Mouse (Mus musculus) left cerebral cortex, adult 2 months (tissue): Measurements from ENCODE around the gene Slc35d1. TPM values are rescaled to one million over a fixed set of nuclear protein-coding genes. Genes with fewer than 3 reads are reported as not detected.
A peak's percentile ranks its signal among the peaks of the same experiment; 100 is the strongest.
"Not testable (repeated sequence)": the region's sequence is repeated elsewhere in the genome, so short reads cannot be mapped to it uniquely, and the experiment has no call there.

ENCODE experiments used
- DNase-seq, 2 experiments: peaks; one replicate each; pipeline ENCODE4 v3.0.0; 2021 to 2022; ENCODE audit warnings: low spot score in 2 of 2, mixed read lengths in 1 of 2; ENCODE audit errors: extremely low spot score in 1 of 2
- H3K27ac ChIP-seq: fragments of 200-600 bp; 2 replicates; pipeline ENCODE4 v1.8.1; 2022
- H3K4me3 ChIP-seq: fragments of 200-600 bp; 2 replicates; pipeline ENCODE4 v1.8.1; 2022
- CTCF ChIP-seq: fragments of 200-600 bp; IDR thresholded peaks from 2 replicates; pipeline ENCODE4 v1.8.1; 2022; ENCODE audit warnings: antibody characterized with exemption, mild to moderate bottlenecking, moderate library complexity
- intact Hi-C: fragments of 180-260 bp; cut with DNase I; formaldehyde crosslinking; loops from one replicate; pipeline ENCODE4 v1.15.1; 2025
- total RNA-seq, 2 experiments: library from RNA; stranded (reverse); gene quantifications; 2 replicates each; pipeline ENCODE4 v1.2.3; 2021

Gene Slc35d1
- total RNA-seq, 2 experiments from 2014 or later = 12.7 to 12.8 TPM

- peak; percentile 44 to 50 for DNase-seq
- TF ChIP-seq CTCF = no peak
- Histone ChIP-seq H3K4me3 (no peak overlapping the region), H3K27ac (peak overlapping the region; percentile 78)
- intact Hi-C loops = loop anchor here (2.0 kb wide), 1 partner anchor 36 kb away; the partner anchor contains the start of gene Slc35d1
These were observed 36.2 kb downstream of the Slc35d1 start for GRCm38 (mm10) chr4:103178635-103179318.

GRCm38 (mm10) chr4:103177681-103178080 lies 37.3 kb downstream of the Slc35d1 start:
- TF ChIP-seq CTCF = no peak
- H3K27ac ChIP-seq = peak overlapping the region; percentile 78
- intact Hi-C loops = loop anchor here (2.0 kb wide), 1 partner anchor 37 kb away; the partner anchor contains the start of gene Slc35d1

GRCm38 (mm10) chr4:103174001-103174400 lies 41.0 kb downstream of the Slc35d1 start:
- no peak overlapping the region for H3K27ac ChIP-seq
- TF ChIP-seq CTCF = no peak
- no peak overlapping the region for H3K4me3 ChIP-seq
- no peak for DNase-seq
- intact Hi-C loops = no loop called here

More at GRCm38 (mm10) chr4:103177681-103178080, 37.3 kb downstream of the Slc35d1 start:
- no peak overlapping the region for H3K4me3 ChIP-seq
- no peak for DNase-seq

- Histone ChIP-seq H3K4me3 (no peak overlapping the region), H3K27ac (no peak overlapping the region)
- TF ChIP-seq CTCF = no peak
- DNase-seq = no peak
- intact Hi-C loops = no loop called here
These were observed 41.5 kb downstream of the Slc35d1 start for GRCm38 (mm10) chr4:103173507-103173906.

GRCm38 (mm10) chr4:103171256-103171655 lies 43.7 kb downstream of the Slc35d1 start:
- no peak for TF ChIP-seq CTCF
- Histone ChIP-seq H3K27ac (peak overlapping the region; percentile 73), H3K4me3 (no peak overlapping the region)
- intact Hi-C loops = no loop called here
- no peak for DNase-seq

- H3K27ac ChIP-seq, H3K4me3 ChIP-seq, DNase-seq, intact Hi-C loops: not testable (repeated sequence)
These were observed 48.8 kb downstream of the Slc35d1 start for GRCm38 (mm10) chr4:103166198-103166597.

GRCm38 (mm10) chr4:103158781-103159180 lies 56.2 kb downstream of the Slc35d1 start:
- TF ChIP-seq CTCF = no peak
- no peak for DNase-seq
- intact Hi-C loops = no loop called here
- Histone ChIP-seq H3K27ac (no peak overlapping the region), H3K4me3 (no peak overlapping the region)

GRCm38 (mm10) chr4:103151946-103152345 lies 63.0 kb downstream of the Slc35d1 start:
- no peak for DNase-seq
- intact Hi-C loops = no loop called here
- no peak for TF ChIP-seq CTCF
- Histone ChIP-seq H3K4me3 (no peak overlapping the region), H3K27ac (no peak overlapping the region)

GRCm38 (mm10) chr4:103146339-103146738 lies 68.6 kb downstream of the Slc35d1 start:
- peak overlapping the region; percentile 4; the same call in 1 of the 2 replicates for H3K27ac ChIP-seq
- peak; percentile 84 for TF ChIP-seq CTCF
- no peak overlapping the region for H3K4me3 ChIP-seq
- intact Hi-C loops = loop anchor here (1.0 to 5.0 kb wide), 2 partner anchors 159 to 201 kb away; no protein-coding TSS in a partner anchor
- DNase-seq = peak; percentile 75 to 82

GRCm38 (mm10) chr4:103136946-103137345 lies 78.0 kb downstream of the Slc35d1 start:
- no peak for DNase-seq
- intact Hi-C loops = no loop called here
- TF ChIP-seq CTCF = no peak
- Histone ChIP-seq H3K27ac (no peak overlapping the region), H3K4me3 (no peak overlapping the region)

- H3K4me3 ChIP-seq = no peak overlapping the region
- no peak overlapping the region for H3K27ac ChIP-seq
- DNase-seq = no peak
- intact Hi-C loops = no loop called here
- no peak for TF ChIP-seq CTCF
These were observed 88.4 kb downstream of the Slc35d1 start for GRCm38 (mm10) chr4:103126533-103126932.

- H3K27ac ChIP-seq = no peak overlapping the region
- TF ChIP-seq CTCF = no peak
- no peak for DNase-seq
- intact Hi-C loops = no loop called here
- H3K4me3 ChIP-seq = no peak overlapping the region
These were observed 91.4 kb downstream of the Slc35d1 start for GRCm38 (mm10) chr4:103123606-103124005.

- no peak for TF ChIP-seq CTCF
- no peak for DNase-seq
- H3K27ac ChIP-seq = no peak overlapping the region
- intact Hi-C loops = no loop called here
- no peak overlapping the region for H3K4me3 ChIP-seq
These were observed 91.9 kb downstream of the Slc35d1 start for GRCm38 (mm10) chr4:103123086-103123485.
